Mouse (Mus musculus): ENCODE data around the gene Supt6. TPM values are rescaled to one million over a fixed set of nuclear protein-coding genes. Genes with fewer than 3 reads are reported as not detected.
A peak's percentile ranks its signal among the peaks of the same experiment; 100 is the strongest.

Gene Supt6
- total and polyA plus RNA-seq, 3 experiments = 30.4 to 99.9 (median 65.5) TPM

DNA sequence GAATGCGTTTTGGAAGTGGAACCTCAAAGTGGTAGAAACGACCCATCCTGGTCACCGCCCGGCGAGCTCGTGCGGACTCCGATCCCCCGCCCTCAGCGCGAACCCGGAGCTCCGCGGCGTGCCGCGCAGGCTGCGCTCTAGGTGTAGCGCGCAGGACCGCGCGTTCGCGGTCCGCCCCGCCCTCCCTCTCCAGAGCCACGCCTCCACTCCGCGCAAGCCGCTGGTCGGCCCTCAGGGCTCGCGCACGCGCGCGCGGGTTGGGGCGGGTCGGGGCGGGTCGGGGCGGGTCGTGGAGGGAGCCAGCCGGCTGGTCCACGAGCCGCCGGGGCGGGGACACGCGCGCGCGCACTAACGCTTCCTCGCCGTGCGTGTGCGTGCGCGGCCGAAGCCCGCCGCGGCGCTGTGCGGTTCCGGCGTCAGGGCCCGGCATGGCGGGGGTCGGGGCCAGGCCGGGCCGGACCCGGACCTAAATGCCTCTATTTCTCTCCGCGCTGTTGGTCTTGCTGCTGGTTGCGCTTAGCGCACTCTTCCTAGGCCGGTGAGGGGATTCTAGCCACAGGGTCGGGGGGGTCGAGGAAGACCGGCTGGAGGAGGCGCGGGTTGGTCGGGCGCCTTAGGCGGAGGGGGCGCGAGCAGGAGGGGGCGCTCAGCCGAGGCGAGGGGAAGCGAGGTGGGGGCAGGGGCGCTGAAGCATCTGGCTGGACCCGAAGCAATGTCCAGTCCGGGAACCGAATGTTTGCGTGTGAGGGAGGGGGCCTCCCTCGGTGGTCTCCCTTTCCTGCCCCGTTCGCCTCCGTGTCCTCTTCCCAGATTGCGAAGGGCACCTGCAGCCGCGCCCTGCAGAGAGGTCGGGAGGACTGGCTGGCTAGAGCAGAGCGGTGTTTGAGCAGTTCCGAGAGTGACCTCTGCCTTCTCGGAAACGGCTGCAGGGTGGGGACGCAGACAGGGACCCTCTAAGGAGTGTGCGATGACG lies 15.9 kb upstream of the Supt6 start, which contains the start of gene 2610507B11Rik:
TSS of gene 2610507B11Rik (plus strand) at position 373 of the 973 bp plus-strand sequence.
- H3K9me3 ChIP-seq (replicated peaks; ENCODE audit: low read length) = no peaks in the 10 kb centered on the region
- peaks cover 7% of the 10 kb centered on the region for H3K27me3 ChIP-seq (replicated peaks)
- peak within 1 kb of the TSS; percentile 89 for H3K9ac ChIP-seq (ENCODE audit: insufficient read depth, low read depth)
- peaks cover 0 to 17% of the 10 kb centered on the region in 2 experiments; a peak in 2 of 4 replicates for H3K4me1 ChIP-seq (ENCODE audit: control insufficient read depth in 1 of 2, insufficient read depth in 2 of 2)
- peaks cover 31 to 37% of the 10 kb centered on the region in 2 experiments for H3K36me3 ChIP-seq (replicated peaks in 1 of 2; ENCODE audit: control insufficient read depth in 1 of 2, insufficient read depth in 1 of 2, low read length in 1 of 2)
- peak; percentile 93 for DNase-seq (ENCODE audit: extremely low read depth)
- peaks cover 22% of the 10 kb centered on the region for H3K79me2 ChIP-seq (replicated peaks; ENCODE audit: control insufficient read depth, extremely low read depth, insufficient read depth, poor library complexity, severe bottlenecking)
- in situ Hi-C loops (cut with MboI; ENCODE audit: low pct_ligation_motif_present, low pct_unique_long_range_greater_than_20kb, low sequenced_read_pairs) (no loop called here), dilution Hi-C loops (cut with MboI; ENCODE audit: extremely low pct_ligation_motif_present, extremely low pct_unique_long_range_greater_than_20kb, low sequenced_read_pairs) (no loop called here)
- H3K4me2 ChIP-seq (ENCODE audit: insufficient read depth, low read depth, poor library complexity, severe bottlenecking) = peak within 1 kb of the TSS; percentile 85
- peak within 1 kb of the TSS; percentile 74 to 88 (median 84) for H3K4me3 ChIP-seq (replicated peaks in 1 of 3; ENCODE audit: low read depth in 2 of 3, low read length in 2 of 3, poor library complexity in 1 of 3)
- peak within 1 kb of the TSS; percentile 36 for H3K27ac ChIP-seq (ENCODE audit: insufficient read depth, low read depth)
- TF ChIP-seq GABPA (IDR thresholded peaks at IDR 0.05; ENCODE audit: insufficient replicate concordance, low read depth, low read length) (no peak), EP300 (IDR thresholded peaks at IDR 0.05; ENCODE audit: low read length) (no peak), ZKSCAN1 (IDR thresholded peaks at IDR 0.05; ENCODE audit: borderline replicate concordance, low read depth, low read length) (no peak), ELF1 (IDR thresholded peaks at IDR 0.05; ENCODE audit: low read depth, low read length) (peak; percentile 54; the same call in 1 of the 2 replicates), CHD1 (IDR thresholded peaks at IDR 0.05; ENCODE audit: low read depth, low read length) (no peak), TCF12 (IDR thresholded peaks at IDR 0.05; ENCODE audit: low read depth, low read length) (peak; percentile 98), E2F4 (IDR thresholded peaks at IDR 0.05; ENCODE audit: insufficient replicate concordance, low read depth, low read length) (no peak), USF1 (IDR thresholded peaks at IDR 0.05; ENCODE audit: low read depth, low read length) (no peak), ZC3H11A (IDR thresholded peaks at IDR 0.05; ENCODE audit: low read depth, low read length) (no peak), KAT2A (IDR thresholded peaks at IDR 0.05; ENCODE audit: insufficient replicate concordance, low read length) (no peak), CHD2 (IDR thresholded peaks at IDR 0.05; ENCODE audit: low read length) (peak; percentile 53; the same call in 1 of the 2 replicates), POLR2A (IDR thresholded peaks at IDR 0.05; ENCODE audit: low read depth, low read length) (peak; percentile 98), ETS1 (conservative IDR thresholded peaks at IDR 0.05; ENCODE audit: low read depth, low read length) (no peak), ZMIZ1 (IDR thresholded peaks at IDR 0.05; ENCODE audit: low read depth, low read length) (peak; percentile 70; the same call in 1 of the 2 replicates), NELFE (IDR thresholded peaks at IDR 0.05; ENCODE audit: low read depth, low read length) (peak; percentile 99), JUND (conservative IDR thresholded peaks at IDR 0.05; ENCODE audit: low read depth, low read length) (no peak), RCOR1 (conservative IDR thresholded peaks at IDR 0.05; ENCODE audit: low read depth, low read length) (no peak; the same call in 1 of the 2 replicates), POLR2AphosphoS2 (IDR thresholded peaks at IDR 0.05; ENCODE audit: low read depth, low read length) (peak; percentile 56; the same call in 1 of the 2 replicates), MAZ (IDR thresholded peaks at IDR 0.05; ENCODE audit: low read depth, low read length) (no peak; the same call in 1 of the 2 replicates), ZNF384 (IDR thresholded peaks at IDR 0.05; ENCODE audit: low read depth, low read length) (no peak), MAFK (IDR thresholded peaks at IDR 0.05; ENCODE audit: insufficient replicate concordance, low read length) (no peak), NRF1 (IDR thresholded peaks at IDR 0.05; ENCODE audit: low read depth, low read length) (peak; percentile 88), MXI1 (IDR thresholded peaks at IDR 0.05; ENCODE audit: low read depth, low read length) (peak; percentile 92), USF2 (conservative IDR thresholded peaks at IDR 0.05; ENCODE audit: low read depth, low read length) (no peak), PAX5 (IDR thresholded peaks at IDR 0.05; ENCODE audit: low read length) (no peak), RAD21 (IDR thresholded peaks at IDR 0.05; ENCODE audit: low read depth, low read length) (no peak), SMC3 (IDR thresholded peaks at IDR 0.05; ENCODE audit: low read depth, low read length) (no peak), JUN (IDR thresholded peaks at IDR 0.05; ENCODE audit: insufficient read depth, low read depth, low read length) (no peak), MYC (IDR thresholded peaks at IDR 0.05; ENCODE audit: low read depth, low read length) (no peak), UBTF (IDR thresholded peaks at IDR 0.05; ENCODE audit: low read depth, low read length) (peak; percentile 15; the same call in 1 of the 2 replicates), IRF4 (IDR thresholded peaks at IDR 0.05; ENCODE audit: low read depth, low read length) (peak; percentile 5; the same call in 1 of the 2 replicates), CTCF (conservative IDR thresholded peaks at IDR 0.05 in 1 of 2, IDR thresholded peaks at IDR 0.05 in 1 of 2; ENCODE audit: low read depth in 2 of 2, low read length in 2 of 2) (peak in 1 of 2 experiments; percentile 45; a peak in 2 of 4 replicates), MEF2A (IDR thresholded peaks at IDR 0.05; ENCODE audit: borderline replicate concordance, low read depth, low read length) (peak; percentile 25; the same call in 1 of the 2 replicates), BHLHE40 (IDR thresholded peaks at IDR 0.05; ENCODE audit: low read depth, low read length) (peak; percentile 74), MAX (IDR thresholded peaks at IDR 0.05; ENCODE audit: low read length) (no peak), SIN3A (IDR thresholded peaks at IDR 0.05; ENCODE audit: low read length) (peak; percentile 80), HCFC1 (IDR thresholded peaks at IDR 0.05; ENCODE audit: low read depth, low read length) (no peak)

All from CH12.LX (cell line).